Mouse (Mus musculus): ENCODE measurements around the gene Zc3hc1.
A peak's percentile ranks its signal among the peaks of the same experiment; 100 is the strongest.
"Not testable (repeated sequence)": the region's sequence is repeated elsewhere in the genome, so short reads cannot be mapped to it uniquely, and the experiment has no call there.

Gene Zc3hc1

GRCm38 (mm10) chr6:30390714-30391697 is at the start of gene Zc3hc1:
TSS of gene Zc3hc1 (minus strand) at chr6:30391028.
- peak; percentile 63 for DNase-seq

- no peak for DNase-seq
Measured at GRCm38 (mm10) chr6:30439576-30439975, 48.7 kb upstream of the Zc3hc1 start.

GRCm38 (mm10) chr6:30437054-30437453 is 46.2 kb upstream of the Zc3hc1 start:
- no peak for DNase-seq

GRCm38 (mm10) chr6:30436476-30436875 is 45.6 kb upstream of the Zc3hc1 start:
- DNase-seq = no peak

- no peak for DNase-seq
Measured at GRCm38 (mm10) chr6:30432461-30433192, 41.8 kb upstream of the Zc3hc1 start.

- no peak for DNase-seq
Measured at GRCm38 (mm10) chr6:30416801-30417200, 26.0 kb upstream of the Zc3hc1 start.

- DNase-seq = no peak
Measured at GRCm38 (mm10) chr6:30416126-30416525, 25.3 kb upstream of the Zc3hc1 start.

GRCm38 (mm10) chr6:30411311-30411710 is 20.5 kb upstream of the Zc3hc1 start:
- DNase-seq = no peak

- DNase-seq = no peak
Measured at GRCm38 (mm10) chr6:30409399-30410093, 18.7 kb upstream of the Zc3hc1 start.

- no peak for DNase-seq
Measured at GRCm38 (mm10) chr6:30408276-30408675, 17.4 kb upstream of the Zc3hc1 start.

GRCm38 (mm10) chr6:30404671-30405070 is 13.8 kb upstream of the Zc3hc1 start:
- no peak for DNase-seq

GRCm38 (mm10) chr6:30403465-30403864 is 12.6 kb upstream of the Zc3hc1 start:
- peak; percentile 62 for DNase-seq

GRCm38 (mm10) chr6:30402091-30402491 is 11.3 kb upstream of the Zc3hc1 start:
- no peak for DNase-seq

GRCm38 (mm10) chr6:30401308-30402015 is 10.6 kb upstream of the Zc3hc1 start, which contains the start of gene Klhdc10:
TSS of gene Klhdc10 (plus strand) at chr6:30401868.
- peak; percentile 99 for DNase-seq

- no peak for DNase-seq
Measured at GRCm38 (mm10) chr6:30400716-30401115, 9.9 kb upstream of the Zc3hc1 start.

GRCm38 (mm10) chr6:30400146-30400545 is 9.3 kb upstream of the Zc3hc1 start:
- no peak for DNase-seq

- no peak for DNase-seq
Measured at GRCm38 (mm10) chr6:30391996-30392395, 1.2 kb upstream of the Zc3hc1 start.

GRCm38 (mm10) chr6:30390271-30390670 is 557 bp downstream of the Zc3hc1 start:
- not testable (repeated sequence) for DNase-seq

GRCm38 (mm10) chr6:30381116-30381515 is 9.7 kb downstream of the Zc3hc1 start:
- no peak for DNase-seq

- peak; percentile 22 for DNase-seq
Measured at GRCm38 (mm10) chr6:30375791-30376190, 15.0 kb downstream of the Zc3hc1 start.

- no peak for DNase-seq
Measured at GRCm38 (mm10) chr6:30374731-30375510, 15.9 kb downstream of the Zc3hc1 start.

All from cerebellum, adult 11 months (tissue).